Mouse (Mus musculus): ENCODE measurements around the gene Chmp5.
A peak's percentile ranks its signal among the peaks of the same experiment; 100 is the strongest.

Gene Chmp5

DNA sequence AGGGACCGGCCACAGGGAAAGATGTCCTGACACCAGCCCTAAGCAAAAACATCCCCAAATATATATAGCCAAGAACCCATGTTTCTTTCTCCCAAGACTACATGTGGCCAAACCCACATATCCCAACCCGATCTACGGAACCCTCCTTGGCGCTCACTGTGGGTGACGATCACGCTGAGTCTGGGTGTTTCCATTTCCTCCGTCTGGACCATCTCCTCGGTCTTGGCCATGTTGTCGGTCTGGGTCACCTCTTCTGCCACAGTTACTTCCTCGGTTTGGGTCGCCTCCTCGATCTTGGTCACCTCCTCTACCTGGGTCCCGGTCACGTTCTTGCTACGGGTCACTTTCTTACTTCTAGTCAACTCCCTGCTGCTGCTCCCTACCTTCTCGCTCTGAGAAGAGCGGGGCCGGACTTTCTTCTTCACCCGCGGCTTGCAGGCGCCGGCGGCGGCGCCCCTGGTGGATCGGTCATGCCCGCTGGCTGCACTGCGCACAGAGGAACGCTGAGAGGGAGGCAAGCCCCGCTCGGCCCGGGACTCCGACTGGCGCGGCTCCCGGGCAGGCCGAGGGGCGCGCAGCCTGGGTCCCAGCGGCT lies 545 bp upstream of the Chmp5 start:
- no peak for DNase-seq

DNA sequence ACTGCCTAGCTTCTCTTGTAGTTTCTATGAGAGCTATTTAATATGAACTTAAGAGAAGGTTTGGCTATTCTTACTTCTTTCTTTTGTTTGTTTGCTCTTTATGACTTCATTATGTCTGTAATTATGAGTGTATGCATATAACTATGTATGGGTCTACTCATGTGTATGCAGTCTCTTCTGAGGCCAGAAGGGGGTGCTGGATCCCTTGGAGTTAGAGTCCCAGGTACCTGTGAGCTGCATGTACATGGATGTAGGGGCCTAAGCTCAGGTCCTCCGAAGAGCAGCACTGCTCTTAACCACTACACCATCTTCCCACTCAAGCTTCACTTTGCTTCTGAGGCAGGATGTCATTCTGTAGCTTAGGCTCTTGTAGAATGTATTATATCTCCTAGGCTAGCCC lies 5.3 kb downstream of the Chmp5 start:
- DNase-seq: no peak

- no peak for DNase-seq
Measured at GRCm38 (mm10) chr4:40955942-40956341, 7.7 kb downstream of the Chmp5 start.

DNA sequence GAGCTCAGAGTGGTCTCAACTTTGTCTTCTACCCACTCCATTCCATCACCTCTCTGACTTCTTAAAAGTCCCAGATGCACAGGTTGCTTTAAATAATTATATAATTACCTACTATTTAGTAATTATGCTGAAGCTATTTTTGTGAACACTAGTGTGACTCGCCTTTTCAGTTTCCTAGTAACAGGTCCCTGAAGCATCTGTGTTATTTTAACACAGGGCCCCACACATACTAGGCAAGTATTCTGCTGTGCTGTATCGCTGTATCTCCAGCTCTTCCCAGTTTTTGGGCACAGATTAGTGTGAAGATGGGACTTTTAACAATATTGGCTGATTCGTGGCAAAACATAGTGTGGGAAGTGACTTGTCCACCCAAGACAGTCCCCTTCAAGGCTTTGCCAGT lies 15.3 kb downstream of the Chmp5 start:
- DNase-seq: no peak

DNA sequence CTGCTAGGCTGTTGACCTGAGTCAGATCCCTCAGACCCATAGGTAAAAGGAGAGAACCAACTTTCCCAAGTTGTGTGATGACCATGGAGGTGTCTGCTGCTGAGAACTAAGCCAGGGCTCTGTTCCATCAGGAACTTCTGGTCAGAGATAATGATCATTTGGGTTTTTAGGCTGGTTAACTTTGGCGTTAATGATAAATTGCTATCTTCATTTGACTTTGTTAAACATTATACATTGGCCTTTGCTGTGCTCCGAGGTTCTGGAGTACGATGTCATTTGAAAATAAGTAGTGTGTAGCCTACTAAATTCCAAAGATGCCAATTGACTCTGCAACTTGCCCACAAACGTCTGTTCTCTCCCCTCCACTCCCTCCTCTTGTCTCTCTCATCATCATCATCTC lies 21.0 kb downstream of the Chmp5 start:
- DNase-seq: no peak

GRCm38 (mm10) chr4:40969781-40970591 lies 21.8 kb downstream of the Chmp5 start:
- DNase-seq: peak in 1 of 2 experiments; percentile 9

DNA sequence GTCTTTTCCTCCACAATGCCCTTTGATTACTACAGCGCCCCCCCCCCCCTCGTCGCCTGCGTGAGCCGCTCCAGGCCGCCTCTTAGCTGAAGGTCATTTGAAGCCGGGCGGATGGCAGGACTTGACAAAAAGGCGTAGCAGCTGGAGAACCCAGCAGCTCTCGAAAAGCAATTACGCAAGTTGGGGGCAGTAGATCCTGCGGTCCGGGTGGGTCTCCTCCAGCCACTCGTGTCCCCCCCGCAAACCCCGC lies 22.3 kb downstream of the Chmp5 start:
- no peak for DNase-seq

- peak; percentile 97 to 98 for DNase-seq
Measured at GRCm38 (mm10) chr4:40970842-40971701, 22.9 kb downstream of the Chmp5 start, which contains the start of gene Nfx1. Gene Nfx1 (plus strand): TSS chr4:40970906.

DNA sequence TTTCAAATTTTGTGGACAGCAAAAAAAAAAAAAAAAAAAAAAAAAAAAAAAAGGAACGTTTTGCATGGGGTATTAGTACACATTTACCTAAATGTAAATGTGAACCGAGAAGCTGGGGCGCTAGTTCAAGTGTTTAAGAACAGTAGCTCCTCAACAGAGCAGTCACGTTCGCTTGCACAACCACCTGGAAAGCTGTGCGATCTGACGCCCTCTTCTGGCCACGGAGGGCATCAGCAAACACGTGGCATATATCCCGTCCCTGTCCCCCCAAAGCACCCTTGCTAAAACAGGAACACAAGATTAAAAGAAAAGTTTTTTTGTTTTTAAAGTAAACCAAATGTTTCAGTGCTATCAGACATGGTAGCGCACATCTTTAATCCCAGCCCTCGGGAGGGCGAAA lies 23.5 kb downstream of the Chmp5 start:
- DNase-seq: peak in 1 of 2 experiments; percentile 28

GRCm38 (mm10) chr4:40974011-40974410 lies 25.8 kb downstream of the Chmp5 start:
- no peak for DNase-seq

GRCm38 (mm10) chr4:40975678-40976077 lies 27.5 kb downstream of the Chmp5 start:
- DNase-seq: no peak

DNA sequence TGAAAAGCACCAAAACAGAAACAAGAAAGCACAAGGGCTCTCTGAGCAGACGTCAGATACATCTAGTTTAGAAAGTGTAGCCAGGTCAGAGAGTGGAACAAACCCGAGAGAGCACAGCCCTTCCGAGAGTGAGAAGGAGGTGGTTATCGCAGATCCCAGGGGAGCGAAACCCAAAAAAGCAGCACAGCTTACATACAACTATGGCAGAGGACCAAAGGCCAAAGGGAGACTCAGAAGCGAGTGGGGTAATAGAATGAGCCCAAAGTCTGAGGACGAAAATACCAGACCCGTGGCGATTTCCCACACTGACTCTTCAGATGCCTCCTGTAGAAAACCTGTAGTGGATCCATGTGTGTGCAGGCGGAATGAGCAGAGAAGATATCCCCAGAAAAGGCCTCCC lies 28.4 kb downstream of the Chmp5 start:
- no peak for DNase-seq

DNA sequence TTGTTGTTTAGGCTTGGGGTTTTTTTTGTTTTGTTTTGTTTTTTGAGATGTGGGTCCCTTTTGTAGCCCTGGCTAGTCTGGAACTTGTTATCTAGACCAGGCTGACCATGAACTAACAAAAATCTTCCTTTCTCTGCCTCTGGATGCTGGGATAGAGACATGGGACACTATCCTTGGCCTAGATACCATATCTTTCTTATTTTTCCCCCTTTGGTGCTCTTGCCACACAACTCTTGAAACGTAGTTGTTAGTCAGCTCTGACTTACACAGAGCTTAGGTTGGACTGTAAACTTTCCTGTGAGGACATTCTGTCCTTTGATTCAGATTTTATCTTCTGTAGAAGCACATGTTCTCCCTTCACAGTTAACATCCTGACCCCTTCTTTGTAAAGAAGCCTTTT lies 31.2 kb downstream of the Chmp5 start:
- no peak for DNase-seq

GRCm38 (mm10) chr4:40982486-40982885 lies 34.3 kb downstream of the Chmp5 start:
- DNase-seq: no peak

DNA sequence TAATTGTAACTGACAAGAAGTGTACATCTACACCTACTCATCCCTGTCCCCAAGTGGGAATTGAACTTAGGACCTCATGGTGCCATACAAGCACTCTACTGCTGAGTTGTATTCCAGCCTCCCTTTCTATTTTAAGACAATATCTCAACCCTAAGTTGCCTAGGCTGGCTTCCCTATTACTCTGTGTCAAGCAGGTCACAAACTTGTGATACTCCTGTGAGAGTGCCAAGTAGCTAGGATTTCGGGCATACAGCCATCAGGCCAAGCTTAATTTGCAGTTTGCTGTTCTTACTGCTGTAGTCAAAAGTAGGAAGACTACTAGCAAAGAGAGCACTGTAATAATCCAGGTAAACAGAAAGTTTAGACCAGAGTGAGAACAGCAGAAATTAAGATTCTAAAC lies 35.5 kb downstream of the Chmp5 start:
- DNase-seq: no peak

DNA sequence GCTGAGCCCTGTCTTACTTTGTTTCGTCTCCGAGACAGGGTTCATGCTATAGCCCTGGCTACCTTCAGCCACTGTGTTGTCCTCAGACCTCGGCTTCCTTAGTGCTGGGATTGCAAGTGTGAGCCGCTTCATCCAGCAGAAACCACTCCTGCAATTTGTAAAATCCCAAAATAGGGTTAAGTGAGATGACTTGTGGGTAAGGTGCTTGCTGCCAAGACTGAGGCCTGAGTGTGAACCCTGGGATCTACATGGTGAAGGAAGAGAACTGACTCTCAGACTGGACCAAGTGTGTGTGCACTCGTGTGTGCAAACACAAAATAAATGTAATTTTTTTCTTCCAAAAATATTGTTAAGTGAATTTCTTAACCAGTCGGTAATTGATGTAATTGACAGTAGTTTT lies 41.4 kb downstream of the Chmp5 start:
- no peak for DNase-seq

GRCm38 (mm10) chr4:40996302-40996701 lies 48.1 kb downstream of the Chmp5 start:
- no peak for DNase-seq

DNA sequence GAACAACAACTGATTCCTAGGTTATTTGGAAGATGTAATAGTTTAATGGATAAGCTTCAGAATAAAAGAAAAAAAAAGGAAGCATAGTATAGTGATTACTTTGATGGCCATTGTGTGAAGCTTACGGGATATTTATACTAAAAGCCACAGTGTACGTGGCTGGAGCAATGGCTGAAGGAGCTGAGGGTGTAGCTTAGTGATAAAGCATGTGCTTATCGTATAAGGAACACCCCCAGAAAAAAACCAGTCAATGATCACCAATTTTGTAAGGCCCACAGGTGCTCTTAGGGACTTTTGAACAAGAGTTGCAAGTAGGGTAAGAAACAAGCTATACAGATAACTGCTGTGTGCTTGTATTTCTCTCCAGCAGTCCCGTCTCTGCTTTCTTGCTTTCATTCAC lies 49.7 kb downstream of the Chmp5 start:
- no peak for DNase-seq

DNA sequence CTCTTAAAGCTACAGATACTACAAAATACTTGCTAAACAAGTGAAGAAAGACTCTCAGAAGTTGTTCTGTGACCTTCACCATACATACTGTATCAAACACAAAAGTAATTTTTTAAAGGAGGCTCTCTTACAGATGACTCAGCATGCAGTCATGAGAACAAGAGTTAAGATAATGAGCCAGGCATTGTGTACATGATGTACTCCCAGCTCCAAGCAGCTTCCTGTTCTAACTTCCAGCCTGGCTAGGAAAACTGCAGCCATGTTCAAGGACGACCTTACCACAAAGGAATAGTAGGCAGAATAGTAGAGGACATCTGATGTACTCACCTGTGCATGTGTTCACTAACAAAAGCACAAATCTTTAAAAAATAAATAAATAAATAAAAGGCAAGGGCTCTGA lies 52.1 kb downstream of the Chmp5 start:
- no peak for DNase-seq

- DNase-seq: no peak
Measured at GRCm38 (mm10) chr4:41000842-41001639, 52.8 kb downstream of the Chmp5 start.

DNA sequence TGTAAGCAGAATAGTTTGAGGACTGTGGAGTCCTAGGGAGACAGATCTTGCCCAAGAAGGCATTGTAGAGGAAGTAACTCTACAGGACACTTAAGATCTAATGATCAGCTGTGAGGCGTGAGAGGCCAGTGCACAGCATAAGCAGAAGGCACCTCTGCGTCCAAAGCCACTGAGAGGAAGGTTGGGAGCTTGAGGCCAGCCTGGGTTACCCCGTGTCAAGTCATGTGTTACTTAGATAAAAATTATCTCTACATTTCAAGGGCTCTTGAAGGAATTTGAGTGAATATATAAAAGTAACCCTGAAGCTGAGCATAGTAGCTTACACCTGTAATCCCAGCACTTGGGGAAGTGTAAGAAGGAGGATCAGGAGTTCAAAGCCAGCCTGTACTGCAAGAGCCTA lies 65.1 kb downstream of the Chmp5 start:
- no peak for DNase-seq

Measured in cerebellum, postnatal 36 days (tissue).